Mouse (Mus musculus) left cerebral cortex, postnatal 36 days (tissue): ENCODE measurements around the gene Pptc7. TPM values are rescaled to one million over a fixed set of nuclear protein-coding genes. Genes with fewer than 3 reads are reported as not detected.

Source experiments
- DNase-seq, 2 experiments: peaks; one replicate each; pipeline ENCODE4 v3.0.0; 2021 to 2022; ENCODE audit warnings: low spot score in 2 of 2, mixed read lengths in 1 of 2
- intact Hi-C: fragments of 180-260 bp; cut with DNase I; formaldehyde crosslinking; loops from one replicate; pipeline ENCODE4 v1.15.1; 2025
- total RNA-seq, 2 experiments: library from RNA; stranded (reverse); gene quantifications; 2 replicates each; pipeline ENCODE4 v1.2.3; 2021

The Pptc7 gene
- total RNA-seq, 2 experiments from 2014 or later = 39.1 to 42.7 TPM

DNA sequence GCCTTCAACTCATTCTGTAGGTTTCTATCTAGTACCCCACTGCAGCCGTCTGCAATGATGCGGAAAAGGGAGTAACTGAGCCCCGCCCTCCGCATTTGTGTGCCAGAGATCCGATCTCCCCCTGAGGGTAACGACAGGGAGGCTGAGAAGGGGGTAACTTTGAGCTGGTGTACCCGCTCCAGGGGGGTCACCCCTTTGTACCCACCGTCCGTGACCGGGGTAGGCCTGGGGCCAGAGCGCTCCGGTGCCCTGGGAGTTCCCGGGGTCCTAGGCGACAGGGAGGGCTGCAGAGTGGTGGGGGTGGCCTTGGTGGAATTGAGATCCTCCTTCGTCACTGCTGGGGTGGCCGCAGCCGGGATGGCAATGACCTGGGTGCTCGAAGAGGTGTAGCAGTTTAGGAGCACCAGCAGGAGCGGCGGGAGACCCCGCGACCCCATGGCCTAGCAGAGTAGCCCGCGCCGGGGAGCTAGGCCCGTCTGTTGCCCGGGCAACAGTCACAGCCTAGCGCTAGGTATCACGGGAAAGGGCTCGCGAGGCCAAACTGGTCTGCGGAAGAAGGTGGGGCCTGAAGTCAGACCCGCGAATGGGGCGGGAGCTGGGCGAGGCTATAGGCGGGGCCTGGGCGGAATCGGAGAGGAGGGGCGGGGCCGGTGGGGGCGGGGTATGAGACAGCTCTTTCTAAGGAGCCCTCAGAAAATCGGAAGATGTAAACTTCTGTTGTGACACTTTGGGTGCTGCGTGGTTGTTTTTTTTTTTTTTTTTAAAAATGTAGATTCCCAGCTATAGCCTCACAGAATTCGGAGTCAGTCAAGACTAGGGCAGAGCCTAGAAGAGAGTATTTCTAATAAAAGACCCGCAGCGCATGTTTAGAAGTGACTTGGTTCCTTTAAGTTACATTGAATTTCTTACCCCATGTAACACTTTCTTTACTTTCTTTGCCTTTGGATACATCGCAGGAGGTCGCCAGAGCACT is 19.9 kb upstream of the Pptc7 start, which contains the start of gene Tctn1:
Tctn1 (minus strand) TSS at position 528 of the 973 bp plus-strand sequence.
- DNase-seq = peak; percentile 77 to 83
- intact Hi-C loops = no loop called here

DNA sequence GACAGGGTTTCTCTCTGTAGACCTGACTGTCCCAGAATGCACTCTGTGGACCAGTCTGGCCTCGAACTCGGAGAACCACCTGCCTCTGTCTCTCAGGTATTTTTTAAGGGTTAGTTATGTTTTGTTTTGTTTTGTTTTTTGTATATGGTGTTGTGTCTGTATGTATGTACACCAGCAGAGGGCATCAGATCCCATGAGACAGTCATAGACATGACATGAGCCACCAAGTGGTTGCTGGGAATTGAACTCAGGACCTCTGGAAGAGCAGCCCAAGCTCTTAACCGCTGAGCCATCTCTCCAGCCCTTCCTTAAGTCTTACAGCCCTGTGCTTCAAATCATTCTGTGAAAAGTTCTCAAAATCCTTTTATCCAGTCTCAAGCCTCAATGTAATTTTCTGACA is 19.0 kb upstream of the Pptc7 start:
- intact Hi-C loops = no loop called here
- no peak for DNase-seq

DNA sequence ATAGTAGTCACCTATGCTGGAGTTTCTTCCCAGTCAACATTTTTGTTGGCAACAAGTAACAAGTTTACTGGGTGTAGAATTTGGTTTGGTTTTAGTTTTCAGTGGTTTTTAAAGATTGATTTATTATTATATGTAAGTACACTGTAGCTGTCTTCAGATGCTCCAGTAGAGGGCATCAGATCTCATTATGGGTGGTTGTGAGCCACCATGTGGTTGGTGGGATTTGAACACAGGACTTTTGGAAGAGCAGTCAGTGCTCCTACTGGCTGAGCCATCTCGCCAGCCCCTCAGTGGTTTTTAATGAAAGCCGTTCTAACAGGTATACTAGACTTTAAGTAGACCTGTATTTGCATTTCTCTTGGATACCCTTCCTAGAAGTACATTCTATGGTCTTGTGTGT is 18.2 kb upstream of the Pptc7 start:
- intact Hi-C loops = no loop called here
- DNase-seq = no peak

DNA sequence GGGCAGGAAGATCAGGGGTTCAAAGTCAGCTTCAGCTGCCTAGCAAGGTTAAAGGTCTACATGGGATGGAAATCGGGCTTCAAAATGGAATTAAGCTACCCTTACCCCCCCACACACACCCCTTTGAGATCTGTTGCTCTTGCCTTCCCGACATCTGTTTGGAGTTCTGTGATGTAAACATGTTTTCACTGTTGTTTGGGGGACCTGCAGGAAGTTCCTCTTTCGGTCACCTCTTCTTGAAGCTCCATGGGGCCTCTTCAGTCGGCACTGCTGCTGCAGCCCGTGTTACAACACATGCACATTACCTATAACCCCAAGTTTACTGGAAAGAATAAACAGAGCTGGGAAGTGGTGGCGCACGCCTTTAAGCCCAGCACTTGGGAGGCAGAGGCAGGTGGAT is 17.0 kb upstream of the Pptc7 start:
- intact Hi-C loops = no loop called here
- DNase-seq = no peak

DNA sequence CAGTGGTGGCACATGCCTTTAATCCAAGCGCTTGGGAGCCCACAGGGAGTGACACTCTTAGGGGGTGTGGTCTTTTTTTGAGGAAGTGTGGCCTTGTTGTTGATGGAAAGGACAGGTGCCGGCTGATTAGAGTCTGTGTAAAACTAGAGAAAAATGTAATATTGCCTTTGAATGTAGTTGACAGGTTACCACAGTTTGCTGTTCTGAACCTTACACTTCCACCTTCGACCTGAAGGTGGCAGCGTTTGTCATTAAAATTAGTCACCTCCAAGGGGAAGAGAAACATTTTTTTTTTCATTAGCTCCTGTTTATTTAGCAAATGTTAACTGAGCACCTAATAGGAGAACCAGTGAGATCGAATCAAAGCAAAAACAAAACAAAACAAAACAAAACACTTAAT is 16.3 kb upstream of the Pptc7 start:
- peak; percentile 42 to 62 for DNase-seq
- intact Hi-C loops = loop anchor here (1.0 kb wide), 2 partner anchors 76 to 139 kb away; no protein-coding TSS in a partner anchor

DNA sequence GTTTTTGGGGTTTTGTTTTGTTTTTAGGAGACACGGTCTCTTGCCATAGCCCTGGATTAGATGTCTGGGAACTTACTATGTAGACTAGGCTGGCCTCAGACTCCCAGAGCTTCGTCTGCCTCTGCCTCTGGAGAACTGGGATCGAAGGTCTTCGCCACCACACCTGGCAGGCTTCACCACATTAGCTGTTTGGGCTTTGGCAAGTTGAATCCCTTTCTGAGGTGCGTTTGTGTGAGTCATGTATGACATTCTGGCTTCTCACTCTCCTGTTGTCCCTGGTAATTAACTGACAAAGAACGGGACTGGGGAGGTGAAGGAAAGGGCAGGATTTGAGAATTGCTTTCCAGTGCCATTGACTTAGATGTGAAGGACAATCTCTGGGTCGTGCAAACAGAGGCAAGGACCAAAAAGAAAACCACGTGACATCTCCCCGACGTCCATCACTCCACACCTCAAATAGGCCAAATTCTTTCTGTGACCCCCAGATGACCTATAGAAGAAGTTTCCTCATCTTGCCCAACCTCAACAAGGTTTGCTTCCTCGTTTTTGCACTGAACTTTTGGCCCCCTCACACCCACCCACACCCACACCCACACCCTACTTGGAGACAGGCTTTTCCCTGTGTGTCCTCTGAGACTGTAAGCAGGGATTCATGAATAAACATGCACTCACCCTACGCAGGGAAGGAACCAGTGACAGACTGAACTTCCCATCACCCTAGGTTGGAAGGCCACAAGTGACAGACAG is 15.1 kb upstream of the Pptc7 start:
- no peak for DNase-seq
- intact Hi-C loops = loop anchor here (1.0 kb wide), 2 partner anchors 75 to 140 kb away; no protein-coding TSS in a partner anchor

DNA sequence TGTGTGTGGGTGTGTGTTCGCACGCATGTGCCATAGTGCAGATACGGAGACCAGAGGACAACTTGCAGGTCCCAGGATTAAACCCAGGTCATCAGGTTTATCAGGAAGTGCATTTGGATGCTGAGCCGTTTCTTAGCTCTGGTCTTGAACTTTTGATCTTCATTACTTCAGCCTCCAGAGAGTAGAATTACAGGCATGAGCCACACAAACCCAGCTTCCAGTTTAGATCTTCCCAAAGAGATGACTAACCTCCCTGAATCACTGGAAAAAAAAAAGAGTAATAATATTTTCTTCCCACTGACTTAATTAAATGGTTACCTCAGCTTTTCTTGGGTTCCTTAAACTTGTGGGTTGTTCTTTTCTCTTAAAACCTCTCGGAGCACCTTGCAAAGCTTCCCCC is 11.3 kb upstream of the Pptc7 start:
- DNase-seq = no peak
- intact Hi-C loops = no loop called here

DNA sequence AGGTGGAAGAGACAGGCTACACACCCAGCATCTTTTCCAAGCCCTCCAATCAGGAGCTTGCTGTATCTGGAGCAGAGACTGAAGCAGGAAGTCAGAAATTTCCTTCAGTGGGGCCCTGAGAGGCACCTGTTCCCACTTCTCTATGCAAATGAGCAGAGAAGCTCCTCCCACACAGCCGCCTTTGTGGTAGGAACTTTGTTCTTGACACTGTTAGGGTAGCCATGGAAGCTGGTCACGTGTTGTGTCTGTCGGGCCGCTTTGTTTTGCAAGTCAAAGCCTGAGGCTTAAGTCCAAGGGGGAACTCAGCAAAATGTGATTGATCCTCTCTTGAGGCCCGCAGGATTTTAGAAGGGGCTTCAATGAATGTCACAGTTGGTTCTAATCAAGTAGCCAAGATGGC is 9.4 kb upstream of the Pptc7 start:
- intact Hi-C loops = no loop called here
- DNase-seq = no peak

DNA sequence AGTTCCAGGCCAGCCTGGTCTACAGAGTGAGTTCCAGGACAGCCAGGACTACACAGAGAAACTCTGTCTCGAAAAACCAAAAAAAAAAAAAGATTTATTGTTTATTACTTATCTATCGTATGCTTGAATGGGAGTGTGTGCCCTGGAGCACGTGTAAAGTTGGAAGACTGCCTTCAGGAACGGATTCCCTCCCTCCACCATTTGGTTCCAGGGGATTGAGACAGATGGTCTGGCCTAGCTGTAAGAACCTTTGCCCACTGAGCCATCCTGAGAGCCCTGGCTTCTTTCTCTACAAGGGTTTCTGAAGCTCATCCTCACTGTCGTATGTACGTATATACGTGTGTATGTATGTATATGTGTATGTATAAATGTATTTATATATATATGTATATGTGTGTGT is 5.2 kb upstream of the Pptc7 start:
- intact Hi-C loops = no loop called here
- no peak for DNase-seq

DNA sequence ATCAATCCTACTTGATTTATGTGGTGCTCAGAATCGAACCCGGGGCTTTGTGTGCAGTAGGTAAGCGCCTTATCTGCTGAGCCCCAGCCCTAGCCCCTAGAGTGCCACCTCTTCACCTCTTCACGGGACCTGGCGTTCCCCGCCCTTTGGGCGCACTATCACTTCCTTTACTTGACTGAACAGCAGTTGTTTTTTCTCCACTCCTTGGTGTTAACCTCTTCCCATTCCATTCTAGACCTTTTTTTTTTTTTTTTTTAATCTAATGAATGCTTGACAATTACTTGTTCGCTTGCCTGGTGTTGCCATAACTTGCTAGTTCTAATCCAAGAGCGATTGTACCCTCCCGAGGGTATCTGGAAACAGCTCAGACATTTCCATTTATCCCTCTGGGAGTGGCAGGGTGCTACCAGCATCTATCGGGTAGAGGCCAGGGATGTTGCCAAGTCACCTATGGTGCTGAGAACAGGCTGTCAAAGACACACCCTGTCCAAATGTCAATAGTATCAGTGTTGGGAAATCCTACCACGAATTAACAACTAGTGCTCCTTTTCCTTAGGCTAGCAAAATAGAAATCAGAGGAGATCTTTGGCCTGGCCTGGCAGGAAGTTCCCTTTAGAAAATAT is 4.3 kb upstream of the Pptc7 start:
- intact Hi-C loops = loop anchor here (5.0 kb wide), 1 partner anchor 37 kb away; no protein-coding TSS in a partner anchor
- no peak for DNase-seq

DNA sequence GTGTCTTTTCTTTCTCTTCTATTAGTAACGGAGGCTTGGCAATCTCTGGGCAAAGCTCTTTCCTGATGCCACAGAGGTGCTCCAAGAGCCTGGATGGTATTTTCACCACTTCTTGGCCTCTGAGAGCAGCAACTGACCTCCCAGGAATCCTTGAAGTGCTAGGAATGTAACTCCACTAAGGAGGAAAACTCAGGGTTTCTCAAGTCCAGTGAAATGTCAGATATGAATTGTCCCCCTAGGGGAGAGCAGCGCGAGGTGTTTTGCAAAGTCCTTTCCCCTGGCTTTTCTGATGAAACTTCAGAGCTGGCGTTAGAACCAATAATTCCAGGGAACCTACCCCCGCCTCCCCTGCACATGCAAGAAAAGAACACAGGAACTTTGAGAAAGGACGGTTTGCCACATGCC is 3.7 kb upstream of the Pptc7 start:
- intact Hi-C loops = loop anchor here (5.0 kb wide), 1 partner anchor 37 kb away; no protein-coding TSS in a partner anchor
- no peak for DNase-seq

DNA sequence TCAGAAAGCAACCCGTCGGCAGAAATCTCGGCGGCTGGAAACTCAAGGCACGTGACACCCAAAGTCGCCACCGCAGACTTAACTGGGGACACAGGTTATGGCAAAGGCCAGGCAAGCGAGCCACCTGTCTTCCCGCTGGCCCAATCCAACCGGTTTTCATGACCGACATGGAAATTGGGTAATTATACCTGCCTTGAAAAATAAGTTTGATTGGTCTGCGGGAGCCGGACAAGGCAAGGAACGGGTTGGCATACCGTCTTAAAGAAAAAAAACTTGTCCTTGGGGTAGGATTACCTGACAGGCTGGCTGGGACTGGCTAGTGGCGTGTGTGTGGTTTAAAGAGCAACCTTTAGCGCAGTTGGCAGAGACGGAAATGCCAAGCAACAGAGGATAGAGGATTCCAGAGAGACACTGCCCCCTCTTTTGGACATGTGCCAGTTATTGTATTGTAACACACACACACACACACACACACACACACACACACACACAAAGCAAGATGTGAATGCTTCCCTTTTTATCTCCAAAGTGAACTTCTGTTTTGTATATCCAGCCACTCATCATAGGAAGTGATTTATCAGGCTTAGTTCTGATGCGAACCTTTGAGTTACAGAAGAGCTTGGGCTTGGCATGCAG is 3.2 kb upstream of the Pptc7 start:
- no peak for DNase-seq
- intact Hi-C loops = loop anchor here (5.0 kb wide), 1 partner anchor 36 kb away; no protein-coding TSS in a partner anchor

DNA sequence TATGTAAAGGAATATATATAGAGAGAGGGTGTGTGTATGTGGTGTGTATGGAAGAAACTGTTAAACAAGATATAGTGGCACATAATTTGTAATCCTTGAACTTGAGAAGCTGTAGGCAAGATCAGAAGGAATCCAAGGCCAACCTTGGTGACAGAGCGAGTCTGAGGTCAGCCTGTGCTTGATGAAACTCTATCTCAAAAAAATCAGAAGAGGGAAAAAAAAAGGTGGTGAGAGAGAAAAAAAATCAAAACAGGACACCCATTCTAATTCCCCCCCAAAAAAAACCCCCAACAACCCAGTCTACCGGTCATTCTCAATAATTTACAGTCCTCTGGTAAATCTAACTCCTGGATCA is 360 bp upstream of the Pptc7 start:
- DNase-seq = no peak
- intact Hi-C loops = loop anchor here (5.0 kb wide), 1 partner anchor 33 kb away; no protein-coding TSS in a partner anchor

DNA sequence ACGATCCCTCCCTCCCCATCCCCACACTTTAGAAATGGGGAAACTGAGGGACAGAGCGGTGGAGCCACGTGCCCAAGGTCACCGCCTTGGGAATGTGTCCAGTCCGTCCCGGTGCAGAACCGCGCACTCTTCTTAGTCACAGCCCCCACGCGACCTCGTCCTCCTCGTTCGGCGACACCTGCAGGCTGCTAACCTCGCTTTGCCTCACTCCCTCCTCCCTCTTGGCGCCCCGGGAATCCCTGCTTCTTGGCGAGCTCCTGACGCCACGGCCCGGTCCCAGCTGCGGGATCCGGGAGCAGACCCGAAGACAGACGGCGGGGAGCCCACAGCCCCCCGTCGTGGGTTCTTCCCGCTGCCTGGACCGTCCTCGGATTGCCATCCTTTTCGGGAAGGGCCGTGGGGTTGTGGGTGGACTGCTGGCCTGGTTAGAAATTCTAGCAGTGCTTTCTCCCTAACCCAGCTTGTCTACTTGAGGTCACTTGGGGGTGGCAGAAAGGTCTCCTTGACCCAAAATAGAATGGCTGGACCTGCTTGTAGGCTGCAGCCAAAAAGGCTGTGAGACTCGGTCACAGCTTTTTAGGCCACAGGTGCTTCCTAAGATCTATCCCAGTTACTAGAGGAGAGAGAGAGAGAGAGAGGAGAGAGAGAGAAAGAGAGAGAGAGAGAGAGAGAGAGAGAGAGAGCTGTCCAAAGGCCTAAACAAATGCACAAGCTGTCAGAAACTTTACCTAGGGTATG is 1.0 kb downstream of the Pptc7 start:
- peak; percentile 41 to 46 for DNase-seq
- intact Hi-C loops = no loop called here

DNA sequence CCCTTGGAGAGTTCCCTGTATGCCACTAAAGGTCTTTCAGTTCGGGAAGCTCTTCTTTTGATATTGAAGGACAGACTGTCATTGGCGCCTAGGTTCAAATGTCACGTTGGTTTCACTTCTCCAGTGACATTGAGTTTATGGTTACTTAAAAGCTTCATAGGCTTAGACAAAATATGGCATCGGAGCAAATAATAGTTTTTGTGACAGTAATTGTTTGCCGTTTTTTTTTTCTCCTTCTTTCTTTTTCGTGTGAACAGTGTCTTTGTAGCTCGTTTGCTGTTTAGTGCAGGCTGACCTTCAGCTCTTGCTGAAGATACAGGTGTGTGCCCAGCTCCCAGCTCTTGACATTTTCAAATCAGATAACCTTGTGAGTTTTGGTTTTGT is 1.6 kb downstream of the Pptc7 start:
- intact Hi-C loops = no loop called here
- no peak for DNase-seq

DNA sequence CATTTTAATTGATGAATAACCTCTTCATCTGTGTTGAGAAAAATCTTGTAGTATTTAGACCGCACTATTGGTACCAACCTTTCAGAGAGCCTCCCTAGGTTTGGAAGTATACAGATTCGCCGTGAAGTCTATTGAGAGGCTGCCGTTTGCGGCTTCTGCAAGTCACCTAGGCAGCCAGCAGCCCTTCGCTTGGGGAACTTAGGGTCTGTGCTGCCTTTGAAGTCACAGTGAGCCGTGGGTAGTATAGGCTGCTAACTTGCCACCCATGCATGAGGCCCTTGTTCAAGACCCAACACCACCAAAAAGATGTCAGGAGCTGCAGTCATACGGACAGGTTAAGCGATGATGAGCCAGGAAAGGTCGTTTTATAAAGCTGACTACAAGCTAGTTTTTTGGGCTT is 2.0 kb downstream of the Pptc7 start:
- no peak for DNase-seq
- intact Hi-C loops = no loop called here

DNA sequence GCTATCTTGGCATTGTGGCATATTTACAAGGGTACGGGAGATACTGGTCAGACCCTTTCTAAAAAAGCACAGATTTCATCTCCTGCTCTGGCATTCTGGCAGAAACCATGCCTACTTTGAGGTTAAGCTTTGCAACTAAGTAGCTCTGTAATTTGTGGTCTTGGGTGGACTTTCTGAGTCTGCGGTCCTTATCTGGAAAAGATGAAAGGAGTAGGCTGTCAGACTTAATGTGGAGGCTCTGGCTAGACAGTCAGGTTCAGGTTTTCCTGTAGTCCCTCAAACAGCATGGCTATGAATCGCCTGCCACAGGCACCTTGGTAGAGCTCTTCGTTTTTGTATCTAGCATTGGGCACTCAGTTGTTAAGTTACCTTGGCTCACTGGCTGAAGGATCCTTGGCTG is 2.9 kb downstream of the Pptc7 start:
- intact Hi-C loops = no loop called here
- DNase-seq = no peak

DNA sequence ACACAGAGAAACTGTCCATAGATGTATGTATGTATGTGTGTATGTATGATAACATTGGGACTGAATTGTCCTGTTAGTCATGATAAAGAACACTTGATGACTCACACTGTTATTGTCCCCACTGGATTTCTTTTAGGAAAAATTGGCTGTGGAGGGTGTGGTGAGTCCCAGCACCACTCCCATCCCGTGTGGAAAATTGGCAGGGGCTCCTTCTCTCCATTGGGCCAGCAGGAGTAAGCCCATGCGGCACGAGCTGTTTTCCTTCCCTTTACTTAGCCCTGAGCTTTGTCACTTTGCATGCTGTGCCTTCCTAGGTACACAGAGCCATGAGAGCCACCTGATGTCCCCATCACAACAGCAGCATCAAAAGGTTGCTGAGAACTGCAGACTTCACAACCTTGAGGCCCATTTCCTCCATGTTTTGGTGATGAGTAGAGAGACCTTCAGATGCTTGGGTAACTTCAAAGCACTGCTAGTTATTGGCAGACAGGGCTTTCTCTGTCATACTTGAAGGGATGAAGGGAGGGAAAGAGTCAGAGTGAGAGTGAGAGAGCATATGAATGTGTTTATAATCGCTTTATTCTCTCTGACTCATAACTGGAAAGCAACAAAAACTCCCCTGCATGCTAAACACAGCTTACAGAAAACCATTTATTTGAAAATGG is 4.1 kb downstream of the Pptc7 start:
- intact Hi-C loops = no loop called here
- no peak for DNase-seq
